Mouse (Mus musculus) right cerebral cortex, adult 18-20 months (tissue): ENCODE results near the gene Trhde.
A peak's percentile ranks its signal among the peaks of the same experiment; 100 is the strongest.

Source experiments
- DNase-seq: peaks from one replicate; pipeline ENCODE4 v3.0.0; 2022; ENCODE audit warnings: mixed read lengths

Gene Trhde

GRCm38 (mm10) chr10:114735678-114736077 lies 66.4 kb downstream of the Trhde start:
- DNase-seq: no peak

DNA sequence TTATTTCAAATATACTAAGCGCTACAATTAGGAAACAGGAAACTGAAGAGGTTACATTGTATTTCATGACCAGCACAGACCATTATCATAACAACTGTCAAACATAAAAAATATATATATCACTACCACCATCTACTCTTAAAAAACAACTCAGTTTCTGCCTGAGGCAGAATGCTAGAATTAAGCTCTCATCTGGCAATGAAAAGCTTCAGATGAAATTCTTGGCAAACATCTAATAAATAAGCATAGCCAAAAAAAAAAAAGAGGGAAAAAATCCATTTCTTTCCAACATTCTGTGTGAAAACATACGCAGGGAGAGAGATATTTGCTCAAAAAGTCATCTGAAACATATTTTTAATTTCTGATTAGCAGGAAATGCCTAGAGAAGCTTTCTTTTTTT lies 67.0 kb downstream of the Trhde start:
- no peak for DNase-seq

- no peak for DNase-seq
These were observed 76.5 kb downstream of the Trhde start for GRCm38 (mm10) chr10:114725591-114725990.

DNA sequence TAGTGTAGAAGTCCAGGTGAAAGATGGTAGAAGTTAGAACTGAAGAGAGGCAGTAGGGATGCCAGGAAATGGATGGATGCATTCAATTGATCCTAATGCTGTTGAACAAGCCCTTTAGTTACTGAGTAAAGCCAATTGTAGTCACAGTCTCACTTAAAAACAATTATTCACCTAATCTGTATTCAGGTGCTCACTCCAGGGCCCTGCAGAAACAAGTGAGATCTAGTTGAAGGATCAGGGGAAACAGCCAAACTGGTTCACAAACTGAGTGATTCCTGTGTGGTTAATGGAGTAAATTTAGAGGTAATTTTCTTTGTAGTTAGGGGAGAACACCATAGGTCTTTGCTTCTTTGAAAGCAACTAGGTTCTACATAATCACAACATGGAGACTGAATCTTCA lies 100.3 kb downstream of the Trhde start:
- DNase-seq: no peak

DNA sequence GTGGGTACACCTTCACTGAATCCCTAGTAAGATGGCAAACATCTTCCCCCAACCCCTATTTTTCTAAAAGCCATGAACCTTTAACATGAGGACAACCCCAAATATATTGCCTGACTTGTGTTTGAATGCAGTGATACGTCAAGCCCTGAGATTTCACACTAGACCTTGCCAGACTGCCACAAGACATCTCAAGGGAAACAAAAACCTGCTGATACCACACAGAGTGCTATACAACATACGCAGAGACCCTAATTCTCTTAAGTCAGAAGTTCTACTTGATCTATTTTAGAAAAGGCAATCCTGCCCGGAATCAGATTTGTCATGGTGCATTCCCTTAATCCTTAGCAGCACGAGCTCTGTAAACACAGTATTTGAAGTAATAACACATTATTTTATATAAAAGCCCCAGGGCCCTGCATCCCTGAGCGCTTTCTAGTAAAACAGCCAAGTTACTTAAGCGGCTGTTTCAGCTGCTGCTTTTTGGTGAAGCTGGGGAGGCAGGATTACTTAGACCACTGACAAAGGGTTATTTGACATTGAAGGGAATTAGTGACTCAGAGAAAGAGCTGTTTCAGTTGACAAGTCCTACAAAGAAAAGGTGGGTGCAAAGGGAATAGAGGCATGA lies 130.2 kb downstream of the Trhde start:
- DNase-seq: no peak

GRCm38 (mm10) chr10:114593046-114593445 lies 209.1 kb downstream of the Trhde start:
- no peak for DNase-seq

GRCm38 (mm10) chr10:114578926-114579325 lies 223.2 kb downstream of the Trhde start:
- DNase-seq: no peak

- no peak for DNase-seq
These were observed 234.2 kb downstream of the Trhde start for GRCm38 (mm10) chr10:114567891-114568290.

GRCm38 (mm10) chr10:114509186-114509585 lies 292.9 kb downstream of the Trhde start:
- peak; percentile 35 for DNase-seq

DNA sequence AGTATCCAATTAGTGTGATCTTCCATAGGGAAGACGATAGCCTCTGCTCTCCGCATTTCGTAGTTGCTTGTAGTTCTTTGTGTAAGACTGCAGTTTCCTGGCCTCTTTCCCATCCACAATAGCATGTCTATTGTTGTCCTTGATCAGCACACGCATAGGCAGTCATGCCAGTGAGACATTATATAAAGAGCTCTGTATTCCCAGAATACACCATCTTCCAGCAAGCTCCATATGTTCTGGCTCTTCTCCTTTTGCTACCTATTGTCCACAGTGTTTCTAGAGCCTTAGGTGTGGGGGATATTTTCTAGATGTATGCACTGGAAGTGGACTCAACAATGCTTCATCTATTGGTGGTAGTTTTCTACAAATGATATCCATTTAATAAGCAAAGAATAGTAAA lies 313.3 kb downstream of the Trhde start:
- DNase-seq: no peak

DNA sequence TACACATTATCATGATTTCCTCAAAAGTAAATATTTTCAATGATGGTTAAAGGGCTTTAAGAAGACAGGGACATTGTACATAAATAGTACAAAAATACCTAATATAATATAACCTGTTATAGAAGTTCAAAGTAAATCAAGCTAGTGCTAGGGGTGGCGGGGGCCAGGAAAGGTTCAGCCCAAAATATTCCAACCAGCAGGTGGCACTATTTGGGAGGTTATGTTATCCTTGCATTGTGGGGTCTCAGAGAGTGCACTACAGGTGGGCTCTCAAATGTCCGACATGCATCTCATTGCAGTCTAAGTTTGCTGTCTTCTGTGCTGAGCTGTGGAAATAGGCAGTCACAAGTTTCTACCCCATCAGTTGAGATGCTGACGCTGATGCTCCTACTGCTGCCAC lies 346.5 kb downstream of the Trhde start:
- no peak for DNase-seq

- no peak for DNase-seq
These were observed 354.0 kb downstream of the Trhde start for GRCm38 (mm10) chr10:114448116-114448515.

- no peak for DNase-seq
These were observed 383.1 kb downstream of the Trhde start for GRCm38 (mm10) chr10:114418956-114419530.

DNA sequence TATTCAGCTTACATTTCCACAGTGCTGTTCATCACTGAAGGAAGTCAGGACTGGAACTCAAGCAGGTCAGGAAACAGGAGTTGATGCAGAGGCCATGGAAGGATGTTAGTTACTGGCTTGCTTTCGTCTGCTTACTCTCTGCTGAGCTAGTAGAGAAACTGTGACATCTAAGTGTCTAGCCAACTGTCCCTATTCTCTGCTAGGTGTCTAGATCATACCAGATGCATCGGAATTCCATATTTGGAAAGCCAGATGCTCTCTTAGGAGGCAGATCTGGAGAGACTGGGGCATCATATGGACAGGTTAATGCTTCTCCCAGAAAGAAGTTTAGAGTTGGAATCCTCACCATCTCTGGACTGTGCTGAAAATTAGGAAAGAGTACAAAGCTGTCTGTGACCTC lies 386.4 kb downstream of the Trhde start:
- peak; percentile 8 for DNase-seq

GRCm38 (mm10) chr10:114405260-114405659 lies 396.8 kb downstream of the Trhde start:
- no peak for DNase-seq

DNA sequence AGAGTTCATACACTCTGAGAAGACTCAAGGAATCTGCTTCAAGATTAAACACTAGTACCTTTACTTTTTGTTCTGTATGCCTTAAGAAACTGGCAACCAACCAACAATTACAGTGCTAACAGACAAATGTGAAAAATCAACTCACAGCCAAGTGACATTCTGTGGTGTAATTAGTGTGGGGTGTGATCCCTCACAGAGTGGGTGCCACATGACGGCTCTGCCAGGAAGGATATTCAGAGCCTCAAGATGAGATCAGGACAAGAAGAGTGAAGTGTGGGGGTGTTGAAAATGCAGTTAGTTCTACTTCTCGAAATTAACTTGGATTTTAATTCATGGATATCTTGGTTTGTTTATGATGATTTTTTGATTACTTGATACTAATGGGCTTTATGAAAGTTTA lies 398.3 kb downstream of the Trhde start:
- peak; percentile 10 for DNase-seq

DNA sequence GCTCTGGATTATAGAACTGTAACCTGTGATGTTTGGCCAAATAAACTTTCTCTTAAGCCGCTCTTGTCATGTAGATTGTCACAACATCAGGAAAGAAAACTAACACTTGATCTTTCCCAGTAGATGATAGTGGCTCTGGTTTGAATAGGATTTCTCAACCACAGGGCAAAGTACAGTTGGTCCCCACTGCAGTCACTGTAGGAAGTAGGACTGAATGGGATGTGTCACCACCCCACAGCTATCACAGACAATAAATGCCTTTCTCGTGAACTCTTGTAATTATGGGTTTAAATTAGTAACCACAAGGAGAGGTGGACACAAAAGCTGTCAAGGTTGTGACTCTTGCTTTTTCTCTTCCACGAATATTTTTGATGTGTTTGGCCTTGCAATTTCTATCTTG lies 431.3 kb downstream of the Trhde start:
- DNase-seq: no peak

GRCm38 (mm10) chr10:114363442-114363841 lies 438.7 kb downstream of the Trhde start:
- no peak for DNase-seq

- DNase-seq: no peak
These were observed 439.5 kb downstream of the Trhde start for GRCm38 (mm10) chr10:114362631-114363030.
